In genomic region chr1:133741881-133742434, GRCm38 (mm10) we compare ENCODE assay signal across 10 mouse cellular contexts. TPM values are rescaled to one million over a fixed set of nuclear protein-coding genes. Genes with fewer than 3 reads are reported as not detected.
DNase-seq lines count a peak whose midpoint lies in the region; ATAC-seq lines count a peak whose summit lies in the region.
"Had no signal": no experiment of that assay in that cellular context is flagged by ENCODE, and none has a peak within 500 bp of the region (broad histone marks: within the 10 kb centered on the region; RNA-seq: fewer than 3 reads in every experiment).

No protein-coding gene starts in this region.

- no peaks in the 10 kb centered on the region for H3K9me3 ChIP-seq in intestine, embryonic 16.5 days (ENCODE audit: control insufficient read depth, low read length)
- H3K9me3 ChIP-seq: stomach, embryonic 15.5 days had no signal

- 0 out of 2 replicates have a peak overlapping the region, but pooled peaks have one; percentile 17 for H3K27ac ChIP-seq in intestine, embryonic 16.5 days (ENCODE audit: low read length)

- H3K36me3 ChIP-seq in intestine, embryonic 16.5 days (ENCODE audit: control insufficient read depth, insufficient read depth, low read length) = no peaks in the 10 kb centered on the region

- intact Hi-C loops in left cerebral cortex, postnatal 14 days (cut with DNase I) = no loop called here

- no peak overlapping the region for H3K4me2 ChIP-seq in intestine, embryonic 16.5 days (ENCODE audit: low read depth, low read length)
- H3K4me2 ChIP-seq: stomach, embryonic 15.5 days had no signal

- no peak overlapping the region for H3K4me3 ChIP-seq in intestine, embryonic 16.5 days (ENCODE audit: low read length)
- H3K4me3 ChIP-seq: myocyte; stomach, embryonic 15.5 days had no signal

- ATAC-seq in intestine, embryonic 16.5 days = no peak

- H3K27me3 ChIP-seq in intestine, embryonic 16.5 days (replicated peaks; ENCODE audit: control insufficient read depth, insufficient read depth, low read length) = no peaks in the 10 kb centered on the region
- H3K27me3 ChIP-seq: stomach, embryonic 15.5 days had no signal

- 44% methylated on average over 11 of the region's 11 CpGs for WGBS in intestine, embryonic 16.5 days

- H3K9ac ChIP-seq in intestine, embryonic 16.5 days (ENCODE audit: low read depth, low read length) = 0 out of 2 replicates have a peak overlapping the region, but pooled peaks have one; percentile 51
- H3K9ac ChIP-seq: stomach, embryonic 15.5 days had no signal

- peaks cover 25% of the 10 kb centered on the region for H3K4me1 ChIP-seq in intestine, embryonic 16.5 days (ENCODE audit: control insufficient read depth, insufficient read depth, low read length)

- peak; percentile 47 for DNase-seq in embryo, embryonic 11 days
- no peak for DNase-seq in embryo, embryonic 10.5 days (ENCODE audit: low spot score)
- DNase-seq in ovary, adult 18-20 months (ENCODE audit: low spot score) = peak; percentile 15
- no peak for DNase-seq in ovary, postnatal 36 days (ENCODE audit: low spot score)
- DNase-seq in layer of hippocampus, postnatal 10 days (ENCODE audit: low spot score in 2 of 2) = no peak
- no peak for DNase-seq in left cerebral cortex, postnatal 14 days (ENCODE audit: low spot score in 2 of 2)
- no peak for DNase-seq in layer of hippocampus, postnatal 36 days

RNA-seq across cellular contexts. Expression of gene Lax1, which starts 52.0 kb away (rescaled TPM):
- 0.44 and 0.66 TPM in 2 replicates for polyA plus RNA-seq in intestine, embryonic 16.5 days (2015; fragmentation: Nextera tagmentation; extraction: Ambion mirVana)
- total RNA-seq in layer of hippocampus, postnatal 10 days (2021) = under 1 TPM in 1 of 2 experiments, not detected in 1; 0.29 TPM
- total RNA-seq in left cerebral cortex, postnatal 14 days (2021) = under 1 TPM; 0.23 to 0.53 TPM
- total RNA-seq in layer of hippocampus, postnatal 36 days (2021) = not detected

RNA-seq across cellular contexts. Expression of gene Atp2b4, which starts 58.9 kb away (rescaled TPM):
- polyA plus RNA-seq in intestine, embryonic 16.5 days (2015; fragmentation: Nextera tagmentation; extraction: Ambion mirVana) = 14.8 and 14.9 TPM in 2 replicates
- 100 to 1,000 TPM; 102 to 107 TPM for total RNA-seq in layer of hippocampus, postnatal 10 days (2021)
- total RNA-seq in left cerebral cortex, postnatal 14 days (2021) = 100 to 1,000 TPM; 237 to 245 TPM
- total RNA-seq in layer of hippocampus, postnatal 36 days (2021) = 10 to 100 TPM; 67.8 to 72.1 TPM

Comparison
In these comparisons a context has a peak if more than half of its experiments do, and no peak if none do; other contexts are left out.
1. DNase-seq: peak in embryo, embryonic 11 days (single experiment) and ovary, adult 18-20 months (single experiment); none in embryo, embryonic 10.5 days (single experiment), ovary, postnatal 36 days (single experiment), layer of hippocampus, postnatal 10 days (0 of 2), left cerebral cortex, postnatal 14 days (0 of 2) and layer of hippocampus, postnatal 36 days (0 of 2).